ENCODE assay signal across 16 mouse cellular contexts in genomic region chr17:23680336-23680735, GRCm38 (mm10). TPM values are rescaled to one million over a fixed set of nuclear protein-coding genes. Genes with fewer than 3 reads are reported as not detected.
A peak's percentile ranks its signal among the peaks of the same experiment; 100 is the strongest.
DNase-seq lines count a peak whose midpoint lies in the region; ATAC-seq and TF ChIP-seq lines count a peak whose summit lies in the region.
"Had no signal": no experiment of that assay in that cellular context is flagged by ENCODE, and none has a peak within 500 bp of the region (broad histone marks: within the 10 kb centered on the region; RNA-seq: fewer than 3 reads in every experiment).

No protein-coding gene starts in this region.

- 57% methylated on average over 9 of the region's 9 CpGs for WGBS in intestine, embryonic 14.5 days
- 66% methylated on average over 9 of the region's 9 CpGs for WGBS in intestine, postnatal 0 days
- WGBS in intestine, embryonic 15.5 days: 51% methylated on average over 9 of the region's 9 CpGs

- H3K27me3 ChIP-seq in intestine, embryonic 14.5 days (replicated peaks; ENCODE audit: control insufficient read depth, insufficient read depth, low read length): peaks cover 53% of the 10 kb centered on the region
- H3K27me3 ChIP-seq in intestine, postnatal 0 days (replicated peaks; ENCODE audit: control insufficient read depth, insufficient read depth, low read length): peaks cover 28% of the 10 kb centered on the region
- H3K27me3 ChIP-seq in intestine, embryonic 15.5 days (replicated peaks): peaks cover 38% of the 10 kb centered on the region

- H3K36me3 ChIP-seq in intestine, embryonic 14.5 days (ENCODE audit: control insufficient read depth, insufficient read depth, low read length): no peaks in the 10 kb centered on the region
- H3K36me3 ChIP-seq in intestine, postnatal 0 days (ENCODE audit: control insufficient read depth, insufficient read depth): no peaks in the 10 kb centered on the region
- H3K36me3 ChIP-seq in intestine, embryonic 15.5 days: no peaks in the 10 kb centered on the region
- H3K36me3 ChIP-seq: liver, embryonic 13.5 days had no signal

- H3K4me2 ChIP-seq in intestine, embryonic 14.5 days (ENCODE audit: low read length): peak overlapping the region; percentile 35
- no peak overlapping the region for H3K4me2 ChIP-seq in intestine, postnatal 0 days (replicated peaks; ENCODE audit: low read depth)
- H3K4me2 ChIP-seq in intestine, embryonic 15.5 days (replicated peaks): peak overlapping the region; percentile 62

- H3K4me1 ChIP-seq in intestine, embryonic 14.5 days (replicated peaks; ENCODE audit: control insufficient read depth, insufficient read depth, low read length): peaks cover 13% of the 10 kb centered on the region
- peaks cover 25% of the 10 kb centered on the region for H3K4me1 ChIP-seq in intestine, postnatal 0 days (replicated peaks; ENCODE audit: control insufficient read depth, insufficient read depth, low read length)
- H3K4me1 ChIP-seq in intestine, embryonic 15.5 days (replicated peaks): peaks cover 43% of the 10 kb centered on the region

- DNase-seq in cerebellum, adult 11 months: peak; percentile 9
- no peak for DNase-seq in cerebellum, adult 8-10 months
- DNase-seq in intestine, embryonic 14.5 days (ENCODE audit: low spot score): no peak
- DNase-seq in 416B (ENCODE audit: low read depth): peak; percentile 57
- no peak for DNase-seq in adrenal gland, adult 18-20 months (ENCODE audit: low spot score in 2 of 2)
- no peak for DNase-seq in ovary, adult 18-20 months (ENCODE audit: low spot score)
- DNase-seq: gastrocnemius, postnatal 25 days; liver, embryonic 13.5 days; midbrain, embryonic 14.5 days; right cerebral cortex, postnatal 4 days; thymus, postnatal 4 days had no signal

- no peak for TF ChIP-seq CTCF in intestine, postnatal 0 days (IDR thresholded peaks at IDR 0.05; ENCODE audit: low read depth)

- no peak for ATAC-seq in intestine, embryonic 14.5 days (replicated peaks; ENCODE audit: low FRiP score, low TSS enrichment, low read depth)
- ATAC-seq in intestine, postnatal 0 days: no peak
- ATAC-seq in intestine, embryonic 15.5 days: no peak

- peak overlapping the region; percentile 36 for H3K4me3 ChIP-seq in intestine, embryonic 14.5 days (ENCODE audit: low read depth, low read length)
- H3K4me3 ChIP-seq in intestine, postnatal 0 days (ENCODE audit: low read depth, low read length): no peak overlapping the region
- H3K4me3 ChIP-seq in intestine, embryonic 15.5 days (replicated peaks): 0 out of 2 replicates have a peak overlapping the region, but pooled peaks have one; percentile 32
- H3K4me3 ChIP-seq: left cerebral cortex, adult 2 months had no signal

- no peak overlapping the region for H3K27ac ChIP-seq in intestine, embryonic 14.5 days (ENCODE audit: low read depth)
- no peak overlapping the region for H3K27ac ChIP-seq in intestine, postnatal 0 days (ENCODE audit: low read depth, low read length)
- H3K27ac ChIP-seq in intestine, embryonic 15.5 days: no peak overlapping the region
- H3K27ac ChIP-seq: left cerebral cortex, adult 2 months; liver, embryonic 13.5 days; macrophage had no signal

- no peaks in the 10 kb centered on the region for H3K9me3 ChIP-seq in intestine, embryonic 14.5 days (ENCODE audit: control insufficient read depth, low read length)
- no peaks in the 10 kb centered on the region for H3K9me3 ChIP-seq in intestine, postnatal 0 days (ENCODE audit: control insufficient read depth)
- no peaks in the 10 kb centered on the region for H3K9me3 ChIP-seq in intestine, embryonic 15.5 days
- H3K9me3 ChIP-seq: liver, embryonic 13.5 days had no signal

- H3K9ac ChIP-seq in intestine, embryonic 14.5 days (ENCODE audit: low read length): peak overlapping the region; percentile 40; the same call in 1 of the 2 replicates
- H3K9ac ChIP-seq in intestine, postnatal 0 days (ENCODE audit: low read depth, low read length): no peak overlapping the region
- no peak overlapping the region for H3K9ac ChIP-seq in intestine, embryonic 15.5 days
- H3K9ac ChIP-seq: liver, embryonic 13.5 days had no signal

RNA-seq across cellular contexts. Expression of gene Cldn6, which starts 1.3 kb away (rescaled TPM):
- polyA plus RNA-seq in intestine, embryonic 14.5 days (2014; fragmentation: Nextera tagmentation; extraction: Ambion mirVana): 88.4 and 97.9 TPM in 2 replicates
- polyA plus RNA-seq in intestine, postnatal 0 days (2015; fragmentation: Nextera tagmentation; extraction: Ambion mirVana): 0.38 and 0.42 TPM in 2 replicates
- 42.8 and 46.2 TPM in 2 replicates for polyA plus RNA-seq in intestine, embryonic 15.5 days (2015; fragmentation: Nextera tagmentation; extraction: Ambion mirVana)
- not detected for total RNA-seq in adrenal gland, adult 18-20 months (2021)
- total RNA-seq: gastrocnemius, postnatal 25 days; left cerebral cortex, adult 2 months had no signal
- polyA plus RNA-seq: macrophage; midbrain, embryonic 14.5 days had no signal

RNA-seq across cellular contexts. Expression of gene Tnfrsf12a, which starts 3.1 kb away (rescaled TPM):
- polyA plus RNA-seq in intestine, embryonic 14.5 days (2014; fragmentation: Nextera tagmentation; extraction: Ambion mirVana): 23.3 and 24.4 TPM in 2 replicates
- polyA plus RNA-seq in intestine, postnatal 0 days (2015; fragmentation: Nextera tagmentation; extraction: Ambion mirVana): 46.6 and 50.9 TPM in 2 replicates
- 24.2 and 24.8 TPM in 2 replicates for polyA plus RNA-seq in intestine, embryonic 15.5 days (2015; fragmentation: Nextera tagmentation; extraction: Ambion mirVana)
- total RNA-seq in adrenal gland, adult 18-20 months (2021): 100 to 1,000 TPM; 224 to 359 TPM

RNA-seq across cellular contexts. Expression of gene Cldn9, which starts 3.5 kb away (rescaled TPM):
- polyA plus RNA-seq in intestine, embryonic 14.5 days (2014; fragmentation: Nextera tagmentation; extraction: Ambion mirVana): 1.1 and 1.3 TPM in 2 replicates
- 0.23 and 0.34 TPM in 2 replicates for polyA plus RNA-seq in intestine, postnatal 0 days (2015; fragmentation: Nextera tagmentation; extraction: Ambion mirVana)
- polyA plus RNA-seq in intestine, embryonic 15.5 days (2015; fragmentation: Nextera tagmentation; extraction: Ambion mirVana): 1.3 and 2.0 TPM in 2 replicates
- total RNA-seq in adrenal gland, adult 18-20 months (2021): not detected
- total RNA-seq: adrenal gland, postnatal 10 days had no signal
- polyA plus RNA-seq: liver, embryonic 13.5 days; macrophage had no signal

RNA-seq across cellular contexts. Expression of gene Thoc6, which starts 6.7 kb away (rescaled TPM):
- 45.8 and 50.2 TPM in 2 replicates for polyA plus RNA-seq in intestine, embryonic 14.5 days (2014; fragmentation: Nextera tagmentation; extraction: Ambion mirVana)
- 14.7 and 15.5 TPM in 2 replicates for polyA plus RNA-seq in intestine, postnatal 0 days (2015; fragmentation: Nextera tagmentation; extraction: Ambion mirVana)
- polyA plus RNA-seq in intestine, embryonic 15.5 days (2015; fragmentation: Nextera tagmentation; extraction: Ambion mirVana): 43.0 and 43.2 TPM in 2 replicates
- 10 to 100 TPM; 23.1 to 23.3 TPM for total RNA-seq in adrenal gland, adult 18-20 months (2021)

RNA-seq across cellular contexts. Expression of gene Hcfc1r1, which starts 6.9 kb away (rescaled TPM):
- polyA plus RNA-seq in intestine, embryonic 14.5 days (2014; fragmentation: Nextera tagmentation; extraction: Ambion mirVana): 83.3 and 84.8 TPM in 2 replicates
- 131 and 136 TPM in 2 replicates for polyA plus RNA-seq in intestine, postnatal 0 days (2015; fragmentation: Nextera tagmentation; extraction: Ambion mirVana)
- 68.9 and 69.9 TPM in 2 replicates for polyA plus RNA-seq in intestine, embryonic 15.5 days (2015; fragmentation: Nextera tagmentation; extraction: Ambion mirVana)
- total RNA-seq in adrenal gland, adult 18-20 months (2021): 100 to 1,000 TPM; 153 to 154 TPM

Comparison
In these comparisons a context has a peak if more than half of its experiments do, and no peak if none do; other contexts are left out.
1. DNase-seq: peak in cerebellum, adult 11 months (single experiment) and 416B (single experiment); none in cerebellum, adult 8-10 months (single experiment), intestine, embryonic 14.5 days (single experiment), adrenal gland, adult 18-20 months (0 of 2) and ovary, adult 18-20 months (single experiment).
2. RNA of gene Cldn6, which starts 1.3 kb away (polyA plus RNA-seq): 88.4 to 97.9 TPM in intestine, embryonic 14.5 days and 42.8 to 46.2 TPM in intestine, embryonic 15.5 days; 0.38 to 0.42 TPM in intestine, postnatal 0 days; every median in the first group is over 10 times any median in the second.